Mouse (Mus musculus) kidney, adult 2 months (tissue): ENCODE results near the gene Mgl2. TPM values are rescaled to one million over a fixed set of nuclear protein-coding genes. Genes with fewer than 3 reads are reported as not detected.
"Not testable (repeated sequence)": the region's sequence is repeated elsewhere in the genome, so short reads cannot be mapped to it uniquely, and the experiment has no call there.

ENCODE experiments used
- DNase-seq: peaks from one replicate; pipeline ENCODE4 v3.0.0; 2021
- H3K27ac ChIP-seq: fragments of 200-500 bp; 2 replicates; pipeline ENCODE4 v1.5.1; 2012; ENCODE audit warnings: low read depth, low read length, control low read depth, inconsistent platforms; ENCODE audit not compliant: insufficient read depth
- H3K27me3 ChIP-seq: fragments of 200-500 bp; replicated peaks from 2 replicates; pipeline ENCODE4 v1.6.1; 2012; ENCODE audit warnings: mild to moderate bottlenecking, moderate library complexity, low read length, inconsistent platforms; ENCODE audit not compliant: control insufficient read depth, insufficient read depth
- H3K36me3 ChIP-seq: fragments of 200-500 bp; 2 replicates; pipeline ENCODE4 v1.6.1; 2012; ENCODE audit warnings: mild to moderate bottlenecking, moderate library complexity, low read length, inconsistent platforms; ENCODE audit not compliant: control insufficient read depth, insufficient read depth
- H3K4me1 ChIP-seq: fragments of 200-500 bp; 2 replicates; pipeline ENCODE4 v1.6.1; 2011; ENCODE audit warnings: low read length; ENCODE audit not compliant: control insufficient read depth, insufficient read depth
- H3K4me3 ChIP-seq: fragments of 200-500 bp; 2 replicates; pipeline ENCODE4 v1.5.1; 2011; ENCODE audit warnings: mild to moderate bottlenecking, low read depth, low read length, control low read depth; ENCODE audit not compliant: insufficient read depth
- CTCF ChIP-seq: fragments of 200-500 bp; conservative IDR thresholded peaks from 2 replicates; pipeline ENCODE4 v1.5.1; 2011; ENCODE audit warnings: low read depth, mild to moderate bottlenecking, control low read depth, low read length, moderate library complexity, mixed read lengths; ENCODE audit not compliant: insufficient read depth, insufficient read length
- POLR2A ChIP-seq: fragments of 200-500 bp; IDR thresholded peaks from one replicate; pipeline ENCODE4 v1.6.1; 2011; ENCODE audit warnings: low read depth, low read length, control low read depth
- WGBS: fragments of 180-500 bp; shearing (Covaris S2); methylation state at CpG from one replicate; pipeline ENCODE4 v1.1.7; 2018; 5-methylcytosine and 5-hydroxymethylcytosine counted together
- polyA plus RNA-seq: library from polyadenylated mRNA; depleted of rRNA; stranded (reverse); fragments of >200 nt; gene quantifications from 2 replicates; pipeline ENCODE4 v1.2.3, GENCODE M21; 2012

The Mgl2 gene
- polyA plus RNA-seq, 1 experiment, result 6.2 TPM

GRCm38 (mm10) chr11:70103701-70104315 is 26.3 kb upstream of the Mgl2 start:
- H3K27ac ChIP-seq, result no peak overlapping the region
- TF ChIP-seq POLR2A, result no peak
- no peak for TF ChIP-seq CTCF
- H3K36me3 ChIP-seq, result no peaks in the 10 kb centered on the region
- 81% methylated on average over 14 of the region's 14 CpGs for WGBS
- no peak for DNase-seq
- no peak overlapping the region for H3K4me3 ChIP-seq
- no peaks in the 10 kb centered on the region for H3K4me1 ChIP-seq
- H3K27me3 ChIP-seq, result no peaks in the 10 kb centered on the region

GRCm38 (mm10) chr11:70107085-70107484 is 23.0 kb upstream of the Mgl2 start:
- DNase-seq, result no peak
- H3K4me1 ChIP-seq, result no peaks in the 10 kb centered on the region
- WGBS, result 77% methylated on average over 8 of the region's 8 CpGs
- H3K27ac ChIP-seq, result no peak overlapping the region
- no peak overlapping the region for H3K4me3 ChIP-seq
- no peaks in the 10 kb centered on the region for H3K36me3 ChIP-seq
- H3K27me3 ChIP-seq, result no peaks in the 10 kb centered on the region
- no peak for TF ChIP-seq CTCF
- no peak for TF ChIP-seq POLR2A

- Histone ChIP-seq H3K27me3 (no peaks in the 10 kb centered on the region), H3K27ac (no peak overlapping the region), H3K4me1 (no peaks in the 10 kb centered on the region), H3K4me3 (no peak overlapping the region), H3K36me3 (no peaks in the 10 kb centered on the region)
- WGBS, result 81% methylated on average over 3 of the region's 3 CpGs
- no peak for TF ChIP-seq POLR2A
- peak; percentile 86 for TF ChIP-seq CTCF
- DNase-seq, result peak; percentile 52
Measured at GRCm38 (mm10) chr11:70110146-70110545, 20.0 kb upstream of the Mgl2 start.

GRCm38 (mm10) chr11:70114562-70114961 is 15.6 kb upstream of the Mgl2 start:
- H3K27ac ChIP-seq, result no peak overlapping the region
- no peaks in the 10 kb centered on the region for H3K36me3 ChIP-seq
- no peaks in the 10 kb centered on the region for H3K4me1 ChIP-seq
- no peak for DNase-seq
- TF ChIP-seq POLR2A (no peak), CTCF (no peak)
- H3K4me3 ChIP-seq, result no peak overlapping the region
- 37% methylated on average over 4 of the region's 4 CpGs for WGBS
- no peaks in the 10 kb centered on the region for H3K27me3 ChIP-seq

- H3K27me3 ChIP-seq, result no peaks in the 10 kb centered on the region; the same call in 1 of the 2 replicates
- no peak for DNase-seq
- TF ChIP-seq POLR2A, result no peak
- H3K36me3 ChIP-seq, result no peaks in the 10 kb centered on the region
- no peaks in the 10 kb centered on the region for H3K4me1 ChIP-seq
- WGBS, result 91% methylated on average over 3 of the region's 3 CpGs
- H3K27ac ChIP-seq, result no peak overlapping the region
- no peak overlapping the region for H3K4me3 ChIP-seq
Measured at GRCm38 (mm10) chr11:70115901-70116300, 14.2 kb upstream of the Mgl2 start.

GRCm38 (mm10) chr11:70135001-70135400 is 4.9 kb downstream of the Mgl2 start:
- not testable (repeated sequence) for H3K27ac ChIP-seq, DNase-seq, H3K4me1 ChIP-seq, H3K36me3 ChIP-seq, H3K27me3 ChIP-seq, H3K4me3 ChIP-seq
- 65% methylated on average over 3 of the region's 3 CpGs for WGBS

- H3K27me3 ChIP-seq, H3K27ac ChIP-seq, H3K36me3 ChIP-seq, H3K4me3 ChIP-seq, H3K4me1 ChIP-seq, DNase-seq: not testable (repeated sequence)
- WGBS, result 84% methylated on average over 8 of the region's 8 CpGs
Measured at GRCm38 (mm10) chr11:70135925-70136324, 5.8 kb downstream of the Mgl2 start.

- TF ChIP-seq POLR2A (no peak), CTCF (no peak)
- H3K4me3 ChIP-seq, result no peak overlapping the region
- no peaks in the 10 kb centered on the region for H3K4me1 ChIP-seq
- H3K27me3 ChIP-seq, result no peaks in the 10 kb centered on the region; the same call in 1 of the 2 replicates
- no peak overlapping the region for H3K27ac ChIP-seq
- no peaks in the 10 kb centered on the region for H3K36me3 ChIP-seq
- WGBS, result 64% methylated on average over 10 of the region's 10 CpGs
- DNase-seq, result no peak
Measured at GRCm38 (mm10) chr11:70139171-70139570, 9.0 kb downstream of the Mgl2 start.
